Mouse (Mus musculus): ENCODE results near the gene Cactin.

- no peak for TF ChIP-seq GATA1 (IDR thresholded peaks at IDR 0.05; ENCODE audit: low read length)
- TF ChIP-seq TAL1 (IDR thresholded peaks at IDR 0.05; ENCODE audit: low read length) = no peak
Measured at GRCm38 (mm10) chr10:81363436-81364346, 42.8 kb downstream of the Cactin start.
